ENCODE assay signal across 14 mouse cellular contexts in the genomic region with DNA sequence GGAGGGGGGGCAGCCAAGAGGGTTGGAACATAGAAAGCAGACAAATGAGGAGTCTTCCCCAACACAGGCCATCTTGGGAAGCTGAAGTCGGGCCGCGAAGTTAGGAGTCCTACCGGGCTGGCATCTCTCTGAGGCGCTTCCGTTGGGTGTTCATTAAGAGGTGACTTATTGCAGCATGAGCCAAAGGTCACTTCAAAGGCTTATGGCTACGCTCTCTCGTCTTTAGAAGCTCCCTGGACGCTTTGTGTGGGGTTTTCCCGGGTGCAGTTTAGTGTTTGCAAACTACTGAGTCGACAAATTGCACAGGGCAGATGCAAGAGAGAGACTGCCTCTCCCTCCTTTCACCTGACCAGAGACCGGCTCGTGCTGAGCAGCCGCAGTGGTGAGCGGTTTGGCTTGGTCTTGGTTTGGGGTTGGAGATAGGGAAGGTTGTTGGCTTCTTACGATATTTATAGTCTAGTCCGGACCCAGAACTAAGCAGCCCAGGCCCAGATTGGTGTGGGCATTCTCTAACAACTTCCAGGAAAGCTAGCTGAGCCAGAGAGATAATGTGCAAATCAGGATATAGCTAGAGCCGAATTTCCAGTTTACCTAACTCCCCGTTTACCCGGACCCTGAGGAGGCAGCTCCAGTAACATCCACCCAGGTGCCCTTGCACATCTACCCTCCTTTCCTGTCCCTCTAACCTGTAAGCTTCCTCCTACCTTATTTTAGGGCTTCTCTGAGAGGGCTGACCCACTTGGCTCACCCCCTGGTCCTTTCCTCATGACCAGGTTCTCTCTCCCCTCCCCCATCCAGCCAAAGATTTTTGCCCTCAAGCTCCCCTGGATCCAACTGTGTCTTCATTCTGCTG. TPM values are rescaled to one million over a fixed set of nuclear protein-coding genes. Genes with fewer than 3 reads are reported as not detected.
DNase-seq lines count a peak whose midpoint lies in the region; ATAC-seq and TF ChIP-seq lines count a peak whose summit lies in the region.
"Had no signal": no experiment of that assay in that cellular context is flagged by ENCODE, and none has a peak within 500 bp of the region (broad histone marks: within the 10 kb centered on the region; RNA-seq: fewer than 3 reads in every experiment).

No protein-coding gene starts in this region.

- H3K27ac ChIP-seq in stomach, embryonic 14.5 days (ENCODE audit: low read length) = no peak overlapping the region
- no peak overlapping the region for H3K27ac ChIP-seq in stomach, postnatal 0 days (replicated peaks)
- H3K27ac ChIP-seq in hindbrain, embryonic 14.5 days = peak overlapping the region; percentile 98
- H3K27ac ChIP-seq in layer of hippocampus, adult 2 months = no peak overlapping the region
- H3K27ac ChIP-seq: forebrain, embryonic 12.5 days had no signal

- H3K4me3 ChIP-seq in stomach, embryonic 14.5 days (ENCODE audit: low read depth, low read length) = peak overlapping the region; percentile 5; the same call in 1 of the 2 replicates
- H3K4me3 ChIP-seq in stomach, postnatal 0 days (ENCODE audit: low read depth, low read length) = no peak overlapping the region
- H3K4me3 ChIP-seq in hindbrain, embryonic 14.5 days (replicated peaks; ENCODE audit: low read length) = peak overlapping the region; percentile 42
- H3K4me3 ChIP-seq in layer of hippocampus, adult 2 months = no peak overlapping the region
- H3K4me3 ChIP-seq: forebrain, embryonic 12.5 days had no signal

- peaks cover 70% of the 10 kb centered on the region for H3K27me3 ChIP-seq in stomach, embryonic 14.5 days (ENCODE audit: control insufficient read depth, insufficient read depth, low read length)
- peaks cover 30% of the 10 kb centered on the region for H3K27me3 ChIP-seq in stomach, postnatal 0 days (ENCODE audit: control insufficient read depth, insufficient read depth, low read length)
- peaks cover 78% of the 10 kb centered on the region for H3K27me3 ChIP-seq in hindbrain, embryonic 14.5 days (ENCODE audit: control insufficient read depth, insufficient read depth, low read length)

- 2% methylated on average over 20 of the region's 20 CpGs for WGBS in stomach, embryonic 14.5 days
- 5% methylated on average over 20 of the region's 20 CpGs for WGBS in stomach, postnatal 0 days
- WGBS in hindbrain, embryonic 14.5 days = under 1% methylated on average over 20 of the region's 20 CpGs

- H3K9ac ChIP-seq in stomach, embryonic 14.5 days (replicated peaks; ENCODE audit: low read depth, low read length) = no peak overlapping the region
- H3K9ac ChIP-seq in stomach, postnatal 0 days (ENCODE audit: low read length) = no peak overlapping the region
- peak overlapping the region; percentile 87 for H3K9ac ChIP-seq in hindbrain, embryonic 14.5 days
- H3K9ac ChIP-seq: forebrain, embryonic 12.5 days; liver, postnatal 0 days had no signal

- no peak for ATAC-seq in stomach, embryonic 14.5 days (ENCODE audit: insufficient number of reproducible peaks, insufficient read depth, low FRiP score, low read depth)
- no peak for ATAC-seq in stomach, postnatal 0 days (ENCODE audit: low FRiP score, low TSS enrichment)
- no peak for ATAC-seq in hindbrain, embryonic 14.5 days (ENCODE audit: low FRiP score)
- ATAC-seq: liver, postnatal 0 days had no signal

- H3K4me2 ChIP-seq in stomach, embryonic 14.5 days (replicated peaks; ENCODE audit: low read depth, low read length) = no peak overlapping the region
- H3K4me2 ChIP-seq in stomach, postnatal 0 days (replicated peaks; ENCODE audit: low read depth) = no peak overlapping the region
- peak overlapping the region; percentile 82 for H3K4me2 ChIP-seq in hindbrain, embryonic 14.5 days (replicated peaks)
- H3K4me2 ChIP-seq: forebrain, embryonic 12.5 days had no signal

- TF ChIP-seq EP300 in stomach, postnatal 0 days (optimal IDR thresholded peaks at IDR 0.05) = no peak

- no peaks in the 10 kb centered on the region for H3K9me3 ChIP-seq in stomach, embryonic 14.5 days (ENCODE audit: control insufficient read depth, low read depth, low read length)
- no peaks in the 10 kb centered on the region for H3K9me3 ChIP-seq in stomach, postnatal 0 days (ENCODE audit: control insufficient read depth, low read length)
- no peaks in the 10 kb centered on the region for H3K9me3 ChIP-seq in hindbrain, embryonic 14.5 days (ENCODE audit: control insufficient read depth, low read length)
- H3K9me3 ChIP-seq: forebrain, embryonic 12.5 days had no signal

- no peaks in the 10 kb centered on the region for H3K4me1 ChIP-seq in stomach, embryonic 14.5 days (ENCODE audit: control insufficient read depth, insufficient read depth, low read length)
- no peaks in the 10 kb centered on the region for H3K4me1 ChIP-seq in stomach, postnatal 0 days (replicated peaks; ENCODE audit: control insufficient read depth, insufficient read depth)
- peaks cover 6% of the 10 kb centered on the region; the same call in 1 of the 2 replicates for H3K4me1 ChIP-seq in hindbrain, embryonic 14.5 days (replicated peaks; ENCODE audit: control insufficient read depth, insufficient read depth, low read length)

- H3K36me3 ChIP-seq in stomach, embryonic 14.5 days (ENCODE audit: control insufficient read depth, insufficient read depth, low read length) = no peaks in the 10 kb centered on the region
- H3K36me3 ChIP-seq in stomach, postnatal 0 days (ENCODE audit: control insufficient read depth, insufficient read depth, low read length) = no peaks in the 10 kb centered on the region
- no peaks in the 10 kb centered on the region for H3K36me3 ChIP-seq in hindbrain, embryonic 14.5 days (replicated peaks; ENCODE audit: control insufficient read depth, insufficient read depth)
- H3K36me3 ChIP-seq: forebrain, embryonic 12.5 days had no signal

- no peak for DNase-seq in stomach, postnatal 0 days (ENCODE audit: low spot score)
- no peak for DNase-seq in hindbrain, embryonic 14.5 days (ENCODE audit: low spot score)
- peak; percentile 43 to 58 for DNase-seq in kidney, postnatal 4 days
- DNase-seq in spleen, adult 12 weeks (ENCODE audit: low spot score) = no peak
- DNase-seq in right cerebral cortex, postnatal 4 days = no peak
- no peak for DNase-seq in layer of hippocampus, adult 2 months (ENCODE audit: low spot score in 2 of 2)
- DNase-seq: liver, postnatal 0 days; thymus, postnatal 36 days had no signal

- no peak for TF ChIP-seq CTCF in stomach, postnatal 0 days (IDR thresholded peaks at IDR 0.05; ENCODE audit: low read depth)
- TF ChIP-seq CTCF in layer of hippocampus, adult 2 months (conservative IDR thresholded peaks at IDR 0.05) = no peak

RNA-seq across cellular contexts. Expression of gene Gm28230, which starts 12.3 kb away (rescaled TPM):
- 0.10 TPM in 1 of 2 replicates, not detected in the other for polyA plus RNA-seq in stomach, embryonic 14.5 days (2014; fragmentation: Nextera tagmentation; extraction: Ambion mirVana)
- polyA plus RNA-seq in stomach, postnatal 0 days (2015; fragmentation: Nextera tagmentation; extraction: Ambion mirVana) = not detected in 2 replicates
- polyA plus RNA-seq in hindbrain, embryonic 14.5 days (2014; fragmentation: Nextera tagmentation; extraction: Ambion mirVana) = 0.82 and 1.3 TPM in 2 replicates
- not detected for total RNA-seq in layer of hippocampus, adult 2 months (2021)
- total RNA-seq: left cerebral cortex, postnatal 25 days; megakaryocyte-erythroid progenitor cell, adult 5-6 weeks had no signal
- polyA plus RNA-seq: forebrain, embryonic 12.5 days; heart, postnatal 0 days; liver, postnatal 0 days; spleen, adult 2 months had no signal

RNA-seq across cellular contexts. Expression of gene Hoxd1, which starts 23.9 kb away (rescaled TPM):
- 0.13 TPM in 1 of 2 replicates, not detected in the other for polyA plus RNA-seq in stomach, embryonic 14.5 days (2014; fragmentation: Nextera tagmentation; extraction: Ambion mirVana)
- not detected in 2 replicates for polyA plus RNA-seq in stomach, postnatal 0 days (2015; fragmentation: Nextera tagmentation; extraction: Ambion mirVana)
- polyA plus RNA-seq in hindbrain, embryonic 14.5 days (2014; fragmentation: Nextera tagmentation; extraction: Ambion mirVana) = 0.64 and 0.76 TPM in 2 replicates
- total RNA-seq in layer of hippocampus, adult 2 months (2021) = under 1 TPM in 1 of 2 experiments, not detected in 1; 0.26 TPM
- total RNA-seq: megakaryocyte-erythroid progenitor cell, adult 5-6 weeks had no signal
- polyA plus RNA-seq: heart, postnatal 0 days; liver, postnatal 0 days; spleen, adult 2 months had no signal

RNA-seq across cellular contexts. Expression of gene Hoxd4, which starts 27.1 kb away (rescaled TPM):
- polyA plus RNA-seq in stomach, embryonic 14.5 days (2014; fragmentation: Nextera tagmentation; extraction: Ambion mirVana) = 0.81 and 0.87 TPM in 2 replicates
- 0.08 and 0.19 TPM in 2 replicates for polyA plus RNA-seq in stomach, postnatal 0 days (2015; fragmentation: Nextera tagmentation; extraction: Ambion mirVana)
- polyA plus RNA-seq in hindbrain, embryonic 14.5 days (2014; fragmentation: Nextera tagmentation; extraction: Ambion mirVana) = 3.1 and 4.3 TPM in 2 replicates
- not detected for total RNA-seq in layer of hippocampus, adult 2 months (2021)
- total RNA-seq: left cerebral cortex, postnatal 25 days; megakaryocyte-erythroid progenitor cell, adult 5-6 weeks had no signal
- polyA plus RNA-seq: forebrain, embryonic 12.5 days; liver, postnatal 0 days had no signal

RNA-seq across cellular contexts. Expression of gene Hoxd3, which starts 27.1 kb away (rescaled TPM):
- 14.5 and 16.2 TPM in 2 replicates for polyA plus RNA-seq in stomach, embryonic 14.5 days (2014; fragmentation: Nextera tagmentation; extraction: Ambion mirVana)
- polyA plus RNA-seq in stomach, postnatal 0 days (2015; fragmentation: Nextera tagmentation; extraction: Ambion mirVana) = 1.3 and 1.5 TPM in 2 replicates
- 44.9 and 55.1 TPM in 2 replicates for polyA plus RNA-seq in hindbrain, embryonic 14.5 days (2014; fragmentation: Nextera tagmentation; extraction: Ambion mirVana)
- not detected for total RNA-seq in layer of hippocampus, adult 2 months (2021)
- total RNA-seq: left cerebral cortex, postnatal 25 days; megakaryocyte-erythroid progenitor cell, adult 5-6 weeks had no signal
- polyA plus RNA-seq: forebrain, embryonic 12.5 days; liver, postnatal 0 days; spleen, adult 2 months had no signal

RNA-seq across cellular contexts. Expression of gene Hoxd8, which starts 34.4 kb away (rescaled TPM):
- 2.6 and 2.9 TPM in 2 replicates for polyA plus RNA-seq in stomach, embryonic 14.5 days (2014; fragmentation: Nextera tagmentation; extraction: Ambion mirVana)
- polyA plus RNA-seq in stomach, postnatal 0 days (2015; fragmentation: Nextera tagmentation; extraction: Ambion mirVana) = 1.3 TPM in 2 replicates
- 2.1 and 3.3 TPM in 2 replicates for polyA plus RNA-seq in hindbrain, embryonic 14.5 days (2014; fragmentation: Nextera tagmentation; extraction: Ambion mirVana)
- not detected for total RNA-seq in layer of hippocampus, adult 2 months (2021)
- total RNA-seq: megakaryocyte-erythroid progenitor cell, adult 5-6 weeks had no signal
- polyA plus RNA-seq: forebrain, embryonic 12.5 days; liver, postnatal 0 days had no signal

Comparison
In these comparisons a context has a peak if more than half of its experiments do, and no peak if none do; other contexts are left out.
1. H3K4me3 ChIP-seq: peak in stomach, embryonic 14.5 days (single experiment) and hindbrain, embryonic 14.5 days (single experiment); none in stomach, postnatal 0 days (single experiment) and layer of hippocampus, adult 2 months (single experiment).
2. DNase-seq: peak in kidney, postnatal 4 days (2 of 2); none in stomach, postnatal 0 days (single experiment), hindbrain, embryonic 14.5 days (single experiment), spleen, adult 12 weeks (single experiment), right cerebral cortex, postnatal 4 days (single experiment) and layer of hippocampus, adult 2 months (0 of 2).